Mouse (Mus musculus) urinary bladder, postnatal 14 days (tissue): ENCODE measurements around the gene Ccp110.
A peak's percentile ranks its signal among the peaks of the same experiment; 100 is the strongest.

Experiments
- DNase-seq: peaks from one replicate; pipeline ENCODE4 v3.0.0; 2021; ENCODE audit warnings: low spot score

The Ccp110 gene

GRCm38 (mm10) chr7:118728846-118729587 is 16.7 kb downstream of the Ccp110 start:
- DNase-seq = no peak

GRCm38 (mm10) chr7:118731781-118732180 is 19.4 kb downstream of the Ccp110 start:
- no peak for DNase-seq

GRCm38 (mm10) chr7:118733225-118733624 is 20.9 kb downstream of the Ccp110 start:
- no peak for DNase-seq

DNA sequence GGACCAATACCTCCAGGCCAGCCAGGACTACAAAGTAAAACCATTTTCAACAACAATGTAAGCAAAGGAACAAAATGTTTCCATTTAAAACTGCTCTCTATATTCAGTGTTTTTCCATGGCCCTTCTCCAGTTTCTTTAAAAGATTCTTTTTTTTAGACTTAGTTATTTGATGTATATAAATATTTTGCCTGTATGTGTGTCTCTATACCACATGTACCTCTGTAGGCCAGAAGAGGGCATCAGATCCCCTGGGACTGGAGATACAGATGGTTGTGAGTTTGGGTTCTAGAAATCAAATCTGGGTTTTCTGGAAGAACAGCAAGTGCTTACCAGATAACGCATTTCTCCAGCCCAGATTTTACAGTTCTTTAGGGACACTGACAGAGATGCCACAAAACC is 26.4 kb downstream of the Ccp110 start:
- DNase-seq = no peak

DNA sequence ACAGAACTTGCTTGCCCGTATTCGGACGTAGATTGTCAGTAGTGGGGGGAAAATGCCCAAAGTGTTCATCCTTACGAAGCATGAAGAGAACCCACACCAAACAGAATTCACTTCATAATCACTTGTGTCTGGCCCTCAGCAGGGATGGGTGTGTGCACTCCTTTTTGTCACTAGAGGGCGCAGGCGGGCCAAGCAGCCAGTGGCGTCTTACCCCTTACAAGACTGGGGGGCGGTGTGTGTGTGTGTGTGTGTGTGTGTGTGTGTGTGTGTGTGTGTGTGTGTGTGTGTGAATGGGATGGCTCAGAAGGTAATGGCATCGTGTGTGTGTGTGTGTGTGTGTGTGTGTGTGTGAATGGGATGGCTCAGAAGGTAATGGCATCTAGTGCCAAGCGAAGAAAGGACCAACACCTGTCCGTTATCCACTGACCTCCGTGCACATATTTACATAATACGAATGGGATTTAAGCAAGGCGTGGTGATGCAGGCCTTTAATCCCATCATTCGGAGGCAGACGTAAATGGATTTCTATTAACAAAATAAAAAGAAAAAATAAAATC is 27.7 kb downstream of the Ccp110 start, which contains the start of gene Vps35l:
TSS of gene Vps35l (plus strand) at position 252 of the 557 bp plus-strand sequence.
- peak; percentile 77 for DNase-seq

DNA sequence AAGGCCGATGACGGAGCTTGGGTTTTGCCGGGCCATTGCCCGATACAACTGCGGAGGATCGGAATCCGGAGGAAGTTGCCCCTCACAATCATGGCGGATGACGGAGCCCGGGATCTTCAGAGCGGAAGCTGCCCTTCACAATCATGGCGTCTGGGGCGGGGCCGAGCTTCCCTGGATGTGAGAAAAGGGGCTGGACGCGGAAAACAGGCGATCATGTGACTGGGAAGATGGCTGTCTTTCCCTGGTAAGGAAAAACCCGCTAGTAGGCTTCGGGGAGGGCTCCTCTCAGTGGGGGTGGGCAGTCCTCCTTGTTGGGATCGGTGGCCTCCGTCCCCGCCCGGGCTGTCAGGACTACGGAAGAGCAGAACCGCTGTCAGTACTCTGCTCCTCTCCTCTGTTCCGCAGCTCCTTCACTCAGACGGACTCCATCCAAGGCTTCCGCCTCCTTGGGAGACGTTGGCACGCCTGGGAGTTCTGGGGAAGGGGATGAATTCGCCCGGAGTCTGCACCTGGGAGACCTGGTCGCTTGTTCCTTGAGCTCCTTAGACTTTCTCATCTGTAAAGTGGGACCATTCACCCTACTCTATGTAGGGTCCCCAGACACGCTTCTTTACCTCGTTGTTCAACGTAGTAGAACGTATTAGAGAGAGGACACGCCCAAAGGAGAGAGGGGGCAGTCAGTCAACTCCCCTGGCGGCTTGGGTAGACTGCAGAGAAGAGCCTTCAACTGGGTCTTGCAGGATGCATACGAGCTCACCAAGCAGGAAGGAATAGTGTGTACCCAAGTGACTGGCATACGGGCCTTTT is 28.4 kb downstream of the Ccp110 start:
- peak; percentile 98 for DNase-seq

- DNase-seq = no peak
Measured at GRCm38 (mm10) chr7:118742278-118742677, 29.9 kb downstream of the Ccp110 start.

DNA sequence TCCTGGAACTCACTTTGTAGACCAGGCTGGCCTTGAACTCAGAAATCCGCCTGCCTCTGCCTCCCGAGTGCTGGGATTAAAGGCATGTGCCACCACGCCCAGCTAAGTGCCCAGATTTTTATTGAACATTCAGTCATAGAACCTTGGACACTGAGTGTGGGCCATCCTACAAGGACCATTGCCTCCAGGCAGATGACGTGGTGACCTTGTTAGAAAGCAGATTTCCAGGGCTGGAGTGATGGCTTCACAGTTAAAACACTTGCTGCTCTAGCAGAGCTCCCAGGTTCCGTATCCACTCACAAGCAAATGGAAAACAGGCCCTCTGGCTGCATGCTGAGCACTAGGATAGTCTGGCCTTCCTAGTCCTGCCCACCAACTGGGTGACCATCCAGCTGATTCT is 32.4 kb downstream of the Ccp110 start:
- no peak for DNase-seq

GRCm38 (mm10) chr7:118747891-118748672 is 35.7 kb downstream of the Ccp110 start:
- no peak for DNase-seq

- no peak for DNase-seq
Measured at GRCm38 (mm10) chr7:118749706-118750105, 37.4 kb downstream of the Ccp110 start.

GRCm38 (mm10) chr7:118751625-118752024 is 39.3 kb downstream of the Ccp110 start:
- no peak for DNase-seq

GRCm38 (mm10) chr7:118755756-118756155 is 43.4 kb downstream of the Ccp110 start:
- no peak for DNase-seq

DNA sequence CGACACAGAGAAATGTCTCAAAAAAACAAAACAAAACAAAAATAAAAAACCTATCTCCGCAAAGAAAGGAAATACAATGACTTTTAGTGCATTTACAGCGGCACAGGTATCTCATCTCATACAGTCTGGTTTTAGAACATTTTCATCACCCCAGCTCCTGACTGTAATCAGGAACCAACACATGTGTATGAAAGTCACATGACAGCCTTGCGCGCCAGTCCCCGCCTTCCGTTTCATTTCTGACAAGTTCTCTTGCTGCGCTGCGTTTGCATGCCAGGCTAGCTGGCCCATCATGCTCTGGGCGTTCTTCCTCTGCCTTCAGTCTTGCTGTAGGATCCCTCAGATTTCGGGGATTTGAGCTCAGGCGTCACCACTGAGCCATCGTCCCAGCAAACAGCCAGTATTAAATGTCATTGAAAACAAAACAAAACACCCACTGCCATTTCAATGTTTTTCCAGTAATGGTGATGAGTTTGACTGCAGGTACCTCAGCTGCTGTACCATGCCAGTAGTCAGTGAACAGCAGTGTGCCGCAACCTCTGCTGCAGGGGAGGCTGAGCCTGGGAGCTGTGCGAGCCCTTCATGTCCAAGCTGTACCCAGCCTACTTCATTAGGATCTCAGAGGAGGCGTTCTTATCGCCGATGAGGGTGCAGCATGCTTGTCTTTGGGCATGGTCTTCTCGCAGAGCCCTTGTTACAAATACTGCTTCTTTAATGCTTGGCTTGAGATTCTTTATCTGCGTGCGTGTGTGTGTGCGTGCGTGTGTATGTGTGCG is 44.3 kb downstream of the Ccp110 start:
- DNase-seq = no peak

DNA sequence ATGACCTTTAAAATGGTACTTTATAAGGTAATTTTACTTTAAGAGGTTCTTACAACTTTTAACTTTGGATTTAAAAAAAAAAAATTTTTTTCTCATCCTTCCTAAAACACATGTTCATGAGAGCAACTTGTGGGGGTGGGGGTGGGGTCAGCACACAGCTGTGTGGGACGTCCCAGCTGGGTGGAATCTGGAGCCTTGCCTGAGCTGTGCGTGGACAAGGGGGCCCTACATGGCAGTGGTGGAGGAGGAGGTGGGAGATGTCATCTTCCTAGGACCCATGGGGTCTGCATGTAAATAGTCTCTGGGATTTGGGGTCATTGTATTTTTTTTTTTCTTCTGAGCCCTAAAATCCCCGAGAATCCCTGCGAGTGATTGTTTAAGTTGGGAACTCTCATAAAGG is 46.0 kb downstream of the Ccp110 start:
- DNase-seq = no peak

DNA sequence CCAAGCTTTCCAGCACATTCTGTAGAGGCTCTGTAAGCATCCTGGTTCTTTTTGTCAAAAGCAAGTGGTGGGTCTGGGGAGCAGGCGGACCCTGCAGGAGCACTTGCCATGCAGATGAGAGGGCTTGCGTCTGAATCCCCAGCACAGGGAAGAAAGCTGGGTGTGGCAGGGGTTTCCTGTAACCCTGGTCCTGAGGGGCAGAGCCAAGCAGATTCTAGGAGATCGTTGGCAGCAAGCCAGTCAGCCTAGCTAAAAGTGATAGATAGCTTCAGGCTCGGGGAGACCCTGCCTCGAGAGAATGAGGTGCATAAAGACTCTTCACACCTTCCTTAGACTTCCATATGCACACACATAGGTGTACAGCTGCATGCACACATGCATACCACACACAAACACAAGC is 47.0 kb downstream of the Ccp110 start:
- no peak for DNase-seq

DNA sequence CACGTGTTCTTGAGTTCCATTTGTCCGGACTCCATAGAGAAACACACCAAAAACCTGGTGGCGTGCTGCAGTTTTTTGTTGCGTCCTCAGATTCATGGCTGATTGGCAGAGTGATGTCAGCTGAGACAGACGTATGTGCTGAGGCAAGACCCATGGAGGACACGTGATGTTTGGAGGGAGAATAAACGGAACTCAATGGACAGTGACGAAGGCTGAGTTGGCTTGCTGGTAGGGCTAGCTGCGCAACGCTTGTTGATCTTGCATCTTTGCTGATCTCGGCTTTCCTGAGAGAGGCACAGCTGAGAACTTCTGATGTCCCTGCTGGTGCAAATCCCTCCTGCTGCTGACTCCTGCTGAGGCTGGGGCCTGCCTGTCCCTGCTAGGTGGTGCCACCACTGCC is 51.6 kb downstream of the Ccp110 start:
- DNase-seq = no peak

GRCm38 (mm10) chr7:118764725-118765124 is 52.4 kb downstream of the Ccp110 start:
- DNase-seq = no peak

DNA sequence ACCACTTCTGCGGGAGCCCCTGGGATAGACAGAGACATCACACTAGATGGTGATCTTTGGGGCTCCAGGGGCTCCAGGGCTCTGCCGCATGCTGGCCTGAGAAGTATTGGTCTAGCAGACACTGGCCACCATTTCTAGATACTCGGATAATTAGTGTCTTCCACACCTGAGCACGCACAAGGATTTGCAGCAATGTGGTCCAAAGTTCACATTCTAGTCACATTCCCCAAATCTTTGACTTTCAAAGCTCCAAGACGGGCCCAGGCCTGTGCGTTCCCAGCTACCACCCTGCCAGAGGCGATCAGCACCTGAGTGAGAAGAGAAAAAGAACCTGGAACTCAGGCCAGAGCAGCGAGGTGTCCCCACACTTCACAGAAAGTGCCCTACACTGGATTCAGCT is 53.3 kb downstream of the Ccp110 start:
- DNase-seq = peak; percentile 7

GRCm38 (mm10) chr7:118766119-118766833 is 53.9 kb downstream of the Ccp110 start:
- DNase-seq = peak; percentile 58

DNA sequence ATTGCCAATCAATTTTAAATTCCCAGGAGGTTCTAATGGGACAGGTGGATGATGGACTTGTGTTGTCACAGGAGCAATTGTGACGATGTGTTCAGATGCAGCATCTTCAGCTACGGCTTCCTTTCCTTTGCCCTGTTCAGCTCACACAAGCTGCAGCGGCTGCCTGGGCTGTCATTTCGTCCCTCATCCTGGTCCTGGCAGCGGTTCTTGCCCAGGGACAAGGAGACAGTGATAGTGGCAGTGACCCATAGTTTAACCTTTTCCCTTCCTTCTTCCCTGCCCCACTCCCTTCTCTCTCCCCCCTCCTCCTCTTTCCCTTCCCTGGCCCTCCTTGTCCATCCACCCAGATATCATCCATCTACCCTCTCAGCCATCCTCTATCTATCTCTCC is 54.5 kb downstream of the Ccp110 start:
- DNase-seq = no peak

GRCm38 (mm10) chr7:118769208-118769607 is 56.9 kb downstream of the Ccp110 start:
- DNase-seq = no peak
